Mouse (Mus musculus) spleen, postnatal 14 days (tissue): ENCODE results near the gene Tmem60.

Source experiments
- DNase-seq, 2 experiments: peaks; one replicate each; pipeline ENCODE4 v3.0.0; 2021 to 2022; ENCODE audit warnings: low spot score in 2 of 2

The Tmem60 gene

DNA sequence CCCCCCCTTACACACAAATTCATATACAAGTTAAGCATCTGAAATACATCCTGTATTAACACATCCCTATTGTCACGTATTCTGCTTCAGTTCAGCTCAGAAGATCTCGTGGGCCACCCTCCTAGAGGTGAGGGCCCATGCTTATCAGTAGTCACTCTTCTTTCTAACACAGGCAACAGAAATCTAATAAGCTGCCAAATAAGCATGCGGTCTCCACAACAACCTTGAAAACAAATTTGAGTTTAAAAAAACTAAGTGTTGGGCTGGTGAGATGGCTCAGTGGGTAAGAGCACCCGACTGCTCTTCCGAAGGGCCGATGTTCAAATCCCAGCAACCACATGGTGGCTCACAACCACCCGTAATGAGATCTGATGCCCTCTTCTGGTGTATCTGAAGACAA, 24.2 kb downstream of the Tmem60 start:
- DNase-seq, result no peak

DNA sequence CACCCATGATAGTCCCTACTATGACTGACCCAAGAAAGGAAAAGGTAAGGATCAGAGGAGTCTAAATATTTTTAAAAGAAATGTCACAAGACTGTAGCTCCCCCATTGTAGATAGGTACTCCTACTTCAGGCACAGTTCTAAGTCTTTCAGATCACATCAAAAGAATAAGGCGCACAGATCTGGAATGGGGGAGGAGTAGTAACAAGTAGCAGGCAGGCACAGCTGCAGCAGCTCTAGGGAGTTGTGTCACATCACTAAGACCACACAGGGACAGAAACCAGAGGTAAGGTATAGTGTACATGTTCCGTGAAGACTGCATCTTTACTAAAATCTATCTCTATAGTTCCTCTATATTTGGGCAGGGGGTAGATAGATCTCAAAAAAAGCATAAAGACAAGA, 29.8 kb downstream of the Tmem60 start:
- no peak for DNase-seq

DNA sequence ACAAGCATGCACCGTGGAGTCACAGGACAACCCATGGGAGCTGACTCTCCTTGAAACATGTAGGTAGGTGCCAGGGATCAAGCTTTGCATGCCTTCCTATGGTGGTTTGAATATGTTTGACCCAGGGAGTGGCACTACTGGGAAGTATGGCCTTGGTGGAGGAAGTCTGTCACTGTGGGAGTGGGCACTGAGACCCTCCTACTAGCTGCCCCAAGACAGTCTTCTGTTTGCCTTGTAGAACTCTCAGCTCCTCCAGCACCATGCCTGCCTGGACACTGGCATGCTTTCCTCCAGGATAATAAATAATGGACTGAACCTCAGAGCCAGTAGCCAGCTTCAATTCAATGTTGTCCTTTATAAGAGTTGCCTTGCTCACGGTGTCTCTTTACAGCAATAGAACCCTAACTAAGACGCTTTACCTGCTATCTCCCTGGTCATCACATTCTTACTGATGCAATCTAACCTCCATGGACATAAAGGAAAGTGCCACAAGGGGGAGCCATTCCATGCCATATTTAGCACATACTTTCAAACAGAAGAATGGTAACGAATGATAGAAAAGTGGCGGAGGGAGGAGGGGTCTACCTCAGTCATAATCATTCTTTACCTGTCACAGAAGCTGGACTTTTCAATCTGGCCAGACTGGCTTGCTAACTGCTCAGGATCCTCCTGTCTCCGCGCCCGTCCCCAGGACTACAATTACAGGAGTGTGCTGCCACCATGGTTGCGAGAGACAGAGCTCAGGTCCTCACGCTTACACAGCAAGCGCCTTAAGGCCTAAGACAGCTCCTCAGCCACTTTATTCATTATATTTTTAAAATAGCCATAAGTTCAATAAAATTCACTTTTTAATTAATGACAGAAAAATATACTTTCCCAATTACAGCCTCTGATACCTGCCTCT, 31.6 kb downstream of the Tmem60 start:
- peak; percentile 19 to 55 for DNase-seq

DNA sequence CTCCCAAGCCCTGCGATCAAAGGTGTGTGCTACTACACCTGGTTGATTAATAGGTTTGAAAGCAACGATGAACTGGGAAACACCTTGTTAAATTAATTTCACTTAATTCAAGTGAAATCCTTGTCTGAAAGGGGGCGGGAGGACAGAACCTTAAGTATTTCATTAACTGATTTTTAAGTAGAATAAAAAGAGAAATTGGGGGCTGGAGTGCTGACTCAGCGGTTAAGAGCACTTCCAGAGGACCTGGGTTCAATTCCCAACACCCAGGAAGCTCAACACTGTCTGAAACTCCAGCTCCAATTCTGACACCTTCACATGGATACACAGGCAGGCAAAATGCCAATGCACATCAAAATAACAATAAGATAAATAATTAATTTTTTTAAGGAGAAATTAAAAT, 37.0 kb downstream of the Tmem60 start:
- no peak for DNase-seq

DNA sequence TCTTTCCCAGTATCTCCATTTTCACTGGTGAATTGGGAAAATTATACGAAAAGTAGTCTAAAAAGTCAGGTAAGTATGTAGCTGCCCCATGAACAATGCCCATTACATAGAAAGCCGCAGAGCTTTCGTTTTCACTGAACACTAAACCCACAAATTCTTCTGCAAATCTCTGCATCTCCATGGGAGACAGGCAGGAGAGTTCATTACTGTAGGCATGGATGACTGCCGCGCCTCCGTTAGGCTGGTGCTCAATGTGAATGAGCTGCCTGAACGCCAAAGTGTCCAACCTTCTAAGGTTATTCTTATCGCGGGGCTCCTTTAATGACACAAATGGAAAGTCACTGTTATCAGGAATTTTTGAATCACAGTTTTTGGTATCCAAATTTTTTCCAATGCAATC, 37.6 kb downstream of the Tmem60 start:
- no peak for DNase-seq

DNA sequence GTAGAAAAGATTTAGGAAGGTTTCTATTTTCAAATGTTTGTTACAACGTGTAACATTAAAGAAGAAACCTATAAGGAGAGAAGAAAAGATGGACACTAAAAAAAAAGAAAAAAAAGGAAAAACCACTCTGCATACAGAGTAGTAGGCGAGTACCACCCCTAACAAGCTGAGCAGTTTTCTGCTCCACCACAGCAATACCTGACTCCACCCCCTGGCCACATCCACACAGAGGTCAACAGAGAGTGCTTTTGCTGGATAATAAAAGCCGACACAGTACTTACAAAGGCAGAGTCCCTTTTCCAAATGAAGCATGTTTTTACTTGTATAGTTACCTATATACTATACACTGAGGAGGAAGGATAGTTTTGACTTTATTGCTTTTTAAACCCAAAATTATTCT, 42.6 kb downstream of the Tmem60 start:
- no peak for DNase-seq

DNA sequence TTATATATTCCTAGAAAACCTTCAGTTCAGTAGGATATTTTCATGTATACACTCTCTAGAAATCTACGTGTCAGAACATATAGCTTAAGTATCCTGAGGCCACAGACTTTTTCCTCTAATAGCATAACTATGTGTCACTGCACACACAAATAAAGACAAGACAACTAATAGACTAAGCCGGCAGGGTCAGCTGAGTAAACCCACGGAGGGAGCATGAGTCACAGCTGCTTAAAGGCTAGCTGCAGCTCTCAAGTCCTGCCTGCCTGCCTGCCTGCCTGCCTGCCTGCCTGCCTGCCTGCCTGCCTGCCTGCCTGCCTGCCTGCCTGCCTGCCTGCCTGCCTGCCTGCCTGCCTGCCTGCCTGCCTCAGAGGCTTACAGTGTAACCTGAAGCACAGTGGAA, 43.5 kb downstream of the Tmem60 start:
- no peak for DNase-seq

DNA sequence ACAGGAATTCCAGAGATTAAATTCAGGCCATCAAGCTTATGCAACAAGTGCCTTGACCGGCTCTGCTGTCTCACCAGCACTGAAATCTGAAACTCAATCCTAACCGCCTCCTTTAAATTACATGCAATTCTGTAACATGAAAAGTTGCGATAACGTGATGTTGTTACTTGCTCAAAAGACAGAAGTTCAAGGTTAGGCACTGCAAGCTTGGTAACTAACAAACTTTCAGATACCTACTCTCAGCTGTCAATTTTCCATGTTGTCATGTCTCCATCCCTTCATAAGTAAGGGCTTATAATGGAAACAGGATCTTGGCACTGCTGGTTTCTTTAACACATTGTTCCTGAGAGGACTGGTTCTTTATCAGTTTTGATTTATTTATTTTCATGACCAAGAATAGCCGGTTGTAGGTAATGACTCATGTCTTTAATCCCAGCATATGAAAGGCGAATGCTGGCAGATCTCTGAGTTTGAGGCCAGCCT, 47.7 kb downstream of the Tmem60 start:
- no peak for DNase-seq

DNA sequence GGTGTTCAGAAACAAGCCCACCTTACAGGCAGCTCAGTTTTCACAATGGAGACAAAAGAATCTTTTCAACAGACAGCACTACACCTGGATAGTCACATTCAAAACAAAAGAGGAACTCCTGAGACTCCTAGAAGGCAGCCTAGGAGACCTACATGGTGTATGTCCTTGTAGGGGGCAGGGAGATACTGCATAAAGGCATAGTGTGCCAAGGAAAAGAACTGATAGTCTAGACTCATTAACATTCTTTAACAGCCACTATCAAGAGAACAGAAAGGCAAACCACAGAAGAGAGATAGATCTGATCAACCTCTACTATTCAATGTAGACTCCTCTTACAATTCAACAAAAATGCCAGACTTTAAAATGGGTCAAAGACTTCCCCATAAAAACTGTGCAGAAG, 48.4 kb downstream of the Tmem60 start:
- no peak for DNase-seq

DNA sequence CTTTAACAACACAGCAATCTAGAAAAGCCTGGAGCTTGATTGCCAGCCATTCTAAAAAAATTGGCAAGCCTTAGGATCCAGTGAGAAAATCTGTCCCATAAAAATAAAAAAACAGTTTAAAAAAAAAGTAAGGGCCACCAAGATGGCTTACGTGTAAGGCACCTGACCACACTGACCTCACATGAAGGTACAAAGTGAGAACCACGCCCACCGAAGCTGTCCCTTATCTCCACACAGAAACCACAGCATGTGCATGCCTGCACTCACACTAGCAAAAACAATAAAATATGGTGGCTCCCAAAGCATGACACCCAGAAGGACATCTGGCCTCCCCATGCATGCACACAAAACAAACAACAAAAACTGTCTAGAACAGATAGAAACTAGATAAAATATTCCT, 49.3 kb downstream of the Tmem60 start:
- no peak for DNase-seq

DNA sequence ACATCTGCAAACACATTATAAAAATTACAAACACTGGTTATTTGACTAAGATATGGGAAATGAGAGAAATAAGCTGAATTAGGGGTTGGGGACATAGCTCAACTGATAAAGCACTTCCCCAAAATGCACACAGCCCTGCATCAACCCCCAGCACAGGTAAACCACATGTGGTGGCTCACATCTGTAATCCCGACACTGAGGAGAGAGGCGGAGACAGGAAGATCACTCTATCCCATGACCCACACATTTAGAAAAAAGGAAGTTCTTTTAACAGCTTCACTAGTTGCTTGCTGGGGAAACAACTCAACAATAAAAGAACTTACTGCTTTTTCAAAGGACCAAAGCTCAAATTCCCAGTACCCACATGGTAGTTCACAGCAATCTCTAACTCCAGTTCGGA, 50.6 kb downstream of the Tmem60 start:
- no peak for DNase-seq

DNA sequence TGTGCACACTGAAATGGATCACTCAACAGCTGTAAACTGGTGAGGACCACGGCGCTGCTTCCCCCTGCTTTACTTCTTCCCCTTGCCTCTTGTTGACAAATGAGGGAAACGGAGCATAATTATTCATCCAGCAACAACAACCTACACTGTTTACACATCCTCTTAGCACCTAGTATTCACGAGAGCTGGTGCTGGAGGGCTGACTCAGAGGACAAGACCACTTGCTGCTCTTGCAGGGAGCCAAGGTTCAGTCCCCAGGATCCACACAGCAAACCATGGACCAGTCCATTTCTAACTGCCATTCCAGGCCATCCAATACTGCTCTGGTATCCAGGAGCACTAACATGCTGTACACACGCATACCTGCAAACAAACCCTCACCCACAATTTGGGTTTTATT, 53.9 kb downstream of the Tmem60 start:
- no peak for DNase-seq
